Mouse (Mus musculus): ENCODE results near the gene Ppp1r3c.

DNA sequence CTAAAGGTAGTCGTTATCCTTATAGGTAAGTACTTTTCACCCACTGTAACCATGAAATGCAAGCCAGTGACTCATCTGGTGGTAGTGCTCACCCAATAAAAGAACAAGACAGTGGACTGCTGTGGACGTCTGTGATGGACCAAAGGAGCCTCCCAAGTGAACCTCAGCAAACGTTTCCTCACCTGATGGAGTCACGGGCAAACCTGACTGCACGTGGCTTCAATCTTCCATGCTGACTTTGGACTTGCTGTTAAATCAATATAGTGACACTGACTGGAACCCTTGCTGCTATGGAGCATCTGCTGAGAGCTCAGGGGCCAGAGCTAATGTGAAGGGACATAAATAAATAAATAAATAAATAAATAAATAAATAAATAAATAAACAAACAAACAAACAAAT is 44.5 kb downstream of the Ppp1r3c start:
- TF ChIP-seq POLR2A (IDR thresholded peaks at IDR 0.05; ENCODE audit: insufficient read depth, low read length) (no peak), CTCF (IDR thresholded peaks at IDR 0.05; ENCODE audit: low read depth, low read length) (no peak), EP300 (IDR thresholded peaks at IDR 0.05; ENCODE audit: insufficient read depth, low read depth, low read length) (no peak)
